Mouse (Mus musculus) thymus, postnatal 10 days (tissue): ENCODE data around the gene Pik3ap1.
"Not testable (repeated sequence)": the region's sequence is repeated elsewhere in the genome, so short reads cannot be mapped to it uniquely, and the experiment has no call there.

ENCODE experiments used
- DNase-seq, 2 experiments: peaks; one replicate each; pipeline ENCODE4 v3.0.0; 2021; ENCODE audit warnings: low spot score in 2 of 2

Gene Pik3ap1

GRCm38 (mm10) chr19:41332986-41333385 is 51.9 kb downstream of the Pik3ap1 start:
- DNase-seq: no peak

- DNase-seq: no peak
Observed at GRCm38 (mm10) chr19:41332228-41332627, 52.7 kb downstream of the Pik3ap1 start.

GRCm38 (mm10) chr19:41330401-41330800 is 54.5 kb downstream of the Pik3ap1 start:
- no peak for DNase-seq

DNA sequence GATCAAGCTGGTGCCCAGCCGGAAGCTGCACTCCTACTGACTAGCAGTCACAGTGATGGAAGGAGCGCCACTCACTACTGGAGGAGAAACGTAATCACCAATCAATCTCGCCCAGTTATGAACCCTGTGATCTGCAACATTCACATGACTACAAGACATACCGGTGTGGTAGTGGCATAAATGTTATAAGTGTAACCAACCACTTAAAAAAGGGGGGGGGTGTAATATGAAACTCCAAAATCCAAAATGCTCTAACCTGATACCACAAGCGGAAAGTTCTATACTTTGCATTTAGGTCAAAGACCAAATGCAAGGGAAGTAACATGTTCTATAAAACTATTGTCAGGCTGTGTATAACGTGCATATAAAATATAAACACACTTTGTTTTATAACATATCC is 54.9 kb downstream of the Pik3ap1 start:
- DNase-seq: no peak

DNA sequence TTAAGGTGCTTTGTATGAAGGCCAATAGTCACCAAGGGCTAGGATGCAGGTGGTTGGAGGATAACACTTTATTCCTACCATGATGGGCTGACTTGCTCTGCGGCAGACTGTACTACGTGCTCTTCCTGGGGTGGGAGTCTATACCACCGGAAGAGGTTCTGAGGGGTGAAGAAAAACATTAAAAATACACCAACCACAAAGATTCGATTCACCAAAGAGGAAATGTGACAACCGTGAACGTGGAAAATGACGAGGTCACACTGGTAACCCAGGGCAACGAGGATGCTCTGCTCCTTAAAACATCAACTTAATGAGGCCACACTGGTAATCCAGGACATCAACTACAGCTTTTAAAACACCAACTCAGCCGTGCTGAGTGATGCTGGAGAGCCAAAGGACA is 56.2 kb downstream of the Pik3ap1 start:
- DNase-seq: peak in 1 of 2 experiments; percentile 13

DNA sequence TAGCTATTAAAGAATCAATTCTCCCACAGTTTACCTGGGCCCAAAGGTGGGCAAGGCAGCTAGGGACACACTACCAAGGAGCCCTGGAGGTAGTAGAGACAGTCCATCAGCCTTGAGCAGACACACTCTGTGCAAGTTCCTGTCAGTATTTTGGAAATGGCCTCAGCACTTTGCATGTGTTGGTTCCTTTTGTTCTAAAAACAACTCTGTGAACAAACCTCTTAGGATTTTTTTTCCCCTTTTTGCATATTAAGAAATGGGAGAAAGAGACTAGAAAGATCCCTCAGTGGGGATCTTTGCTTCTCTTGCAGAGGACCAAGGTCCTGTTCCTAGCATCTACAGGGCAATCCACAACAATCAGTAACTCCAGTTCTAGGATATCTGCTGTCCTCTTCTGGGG is 61.1 kb downstream of the Pik3ap1 start:
- no peak for DNase-seq

GRCm38 (mm10) chr19:41323125-41323524 is 61.8 kb downstream of the Pik3ap1 start:
- no peak for DNase-seq

DNA sequence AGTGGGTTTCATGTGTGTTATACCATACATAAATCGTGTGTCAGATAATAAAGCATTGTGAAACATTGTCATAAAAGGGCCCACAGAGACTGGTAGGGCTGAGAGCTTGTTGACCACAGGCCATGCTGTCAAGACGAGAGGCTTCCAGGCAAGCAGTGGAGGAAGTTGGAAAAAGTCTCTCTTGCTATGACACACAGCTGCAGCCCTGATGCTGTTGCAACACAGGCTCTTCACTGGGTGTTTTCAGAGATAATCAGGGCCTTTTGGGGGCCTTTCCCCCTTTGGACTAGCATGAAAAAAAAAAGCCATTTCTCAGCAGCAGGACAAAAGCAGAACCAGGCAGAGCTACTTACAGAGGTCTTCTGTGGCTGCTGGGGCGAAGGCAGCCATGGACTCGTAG is 63.8 kb downstream of the Pik3ap1 start:
- DNase-seq: no peak

DNA sequence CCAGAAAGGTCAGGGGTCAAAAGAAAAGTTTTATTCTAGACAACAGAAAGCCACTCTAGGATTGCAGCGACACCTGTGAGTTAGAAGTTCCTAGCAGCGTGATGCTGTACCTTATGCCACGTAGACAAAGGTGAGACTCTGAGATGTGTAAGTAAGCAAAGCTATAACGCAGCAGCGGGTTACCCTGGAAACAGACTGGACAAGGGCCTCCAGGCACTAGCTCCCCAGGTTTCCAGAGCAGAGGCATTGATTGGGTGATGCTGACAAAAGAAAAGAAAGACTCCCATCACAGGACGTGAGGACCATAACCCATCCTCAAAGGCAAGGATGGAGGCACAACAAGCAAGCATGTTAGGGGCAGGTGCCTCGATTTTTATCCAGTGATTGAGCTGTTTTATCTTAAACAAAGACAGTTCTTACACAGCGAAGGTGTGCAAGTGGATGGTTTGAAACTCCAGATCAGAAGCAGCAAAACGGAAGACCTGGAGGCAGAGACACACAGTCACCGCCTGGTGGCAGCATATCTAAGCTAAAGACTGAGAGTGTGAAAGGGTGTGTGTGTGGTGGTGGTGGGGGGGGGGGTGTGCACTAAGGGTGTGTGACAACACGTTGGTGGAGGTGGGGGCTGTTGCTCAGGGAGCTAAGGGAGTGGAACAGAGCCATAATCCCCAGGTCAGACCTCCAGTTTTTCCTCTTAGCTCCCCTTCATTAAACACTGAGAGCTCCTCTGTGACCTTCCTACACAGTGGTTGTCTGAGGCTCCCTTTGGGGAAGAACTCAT is 67.4 kb downstream of the Pik3ap1 start:
- peak in 1 of 2 experiments; percentile 55 for DNase-seq

DNA sequence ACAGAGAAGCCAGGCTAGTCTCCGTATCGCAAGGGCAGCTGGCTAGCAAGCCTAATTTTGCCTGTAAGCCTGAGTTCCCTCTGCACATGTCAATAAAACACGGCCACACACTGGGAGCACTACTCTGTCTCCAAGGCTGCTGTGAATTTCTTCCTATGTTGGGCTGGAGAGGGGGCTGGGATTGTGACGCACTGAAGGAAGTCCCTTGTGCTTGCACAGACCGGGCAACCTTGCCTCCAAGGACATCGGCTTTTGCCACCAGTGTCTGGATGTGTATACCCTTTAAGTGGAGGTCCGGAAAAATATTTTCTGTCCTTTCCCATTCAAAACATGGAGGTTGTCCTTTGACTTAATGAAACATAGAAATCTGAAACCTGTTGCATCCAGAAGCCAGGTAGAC is 70.2 kb downstream of the Pik3ap1 start:
- no peak for DNase-seq

GRCm38 (mm10) chr19:41313663-41314062 is 71.2 kb downstream of the Pik3ap1 start:
- peak in 1 of 2 experiments; percentile 19 for DNase-seq

DNA sequence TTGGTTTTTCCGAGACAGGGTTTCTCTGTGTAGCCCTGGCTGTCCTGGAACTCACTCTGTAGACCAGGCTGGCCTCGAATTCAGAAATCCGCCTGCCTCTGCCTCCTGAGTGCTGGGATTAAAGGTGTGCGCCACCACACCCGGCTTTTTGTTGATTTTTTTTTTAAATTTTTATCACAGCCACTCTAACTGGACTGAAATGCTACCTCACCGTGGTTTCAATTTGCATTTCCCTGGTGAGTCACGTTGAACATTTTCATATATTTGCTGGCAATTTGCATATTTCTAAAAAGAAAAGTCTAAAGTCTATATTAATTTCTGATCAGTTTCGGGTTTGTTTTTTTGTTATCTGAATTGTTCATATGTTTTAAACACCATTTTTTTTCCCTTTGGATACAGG is 72.3 kb downstream of the Pik3ap1 start:
- DNase-seq: not testable (repeated sequence)

GRCm38 (mm10) chr19:41312027-41312426 is 72.9 kb downstream of the Pik3ap1 start:
- DNase-seq: no peak

GRCm38 (mm10) chr19:41310971-41311703 is 73.8 kb downstream of the Pik3ap1 start:
- DNase-seq: no peak

GRCm38 (mm10) chr19:41303933-41304332 is 81.0 kb downstream of the Pik3ap1 start:
- DNase-seq: no peak

- DNase-seq: no peak
Observed at GRCm38 (mm10) chr19:41303433-41303832, 81.5 kb downstream of the Pik3ap1 start.

- DNase-seq: no peak
Observed at GRCm38 (mm10) chr19:41301856-41302255, 83.0 kb downstream of the Pik3ap1 start.

DNA sequence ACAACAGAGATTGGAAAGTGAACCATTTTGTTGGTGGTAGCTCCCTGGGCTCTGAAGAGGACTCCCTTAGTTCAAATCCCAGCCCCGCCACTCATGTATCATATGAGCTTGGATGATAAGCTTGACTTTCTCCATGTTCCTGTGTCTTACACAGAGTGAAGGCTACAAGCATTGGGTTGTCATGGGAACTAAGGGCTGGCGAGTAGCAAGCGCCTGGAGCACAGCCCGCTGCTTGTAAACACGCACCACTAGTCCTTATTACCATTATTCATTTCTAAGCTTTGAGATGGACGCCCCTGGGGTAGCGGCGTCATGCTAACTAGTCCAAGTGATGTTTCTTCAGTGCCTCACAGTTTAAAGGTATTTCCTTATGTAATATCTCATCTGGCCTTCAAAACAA is 85.5 kb downstream of the Pik3ap1 start:
- no peak for DNase-seq

DNA sequence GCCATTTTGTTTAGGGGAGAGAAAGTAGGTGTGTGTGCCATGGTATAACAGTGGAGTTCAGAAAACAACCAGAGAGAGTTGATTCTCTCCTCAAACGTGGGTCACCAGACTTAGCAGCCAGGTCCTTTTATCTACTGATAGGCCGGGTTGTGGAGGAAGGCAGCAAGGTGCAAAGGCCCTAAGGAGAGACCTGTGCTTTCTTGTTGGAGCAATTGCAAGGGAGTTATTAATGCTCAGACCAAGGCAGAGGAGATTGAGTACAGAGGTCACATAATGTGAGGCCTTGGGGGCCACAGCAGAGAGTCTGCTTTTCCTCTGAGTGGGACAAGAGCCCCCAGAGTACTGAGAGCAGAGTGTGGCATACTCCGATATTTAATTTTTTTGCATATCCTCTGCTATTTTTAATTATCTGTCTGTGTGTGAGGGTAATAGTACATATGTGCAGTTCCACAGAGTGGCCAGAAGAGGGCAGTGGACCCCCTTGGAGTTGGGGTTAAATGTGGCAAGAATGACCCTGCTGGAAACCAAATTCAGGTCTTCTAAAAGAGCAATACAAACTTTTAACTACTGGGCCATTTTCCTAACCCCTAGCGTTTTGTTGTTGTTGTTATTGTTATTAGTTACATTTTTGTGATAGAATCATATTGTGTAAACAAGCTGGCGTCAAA is 93.8 kb downstream of the Pik3ap1 start:
- peak in 1 of 2 experiments; percentile 27 for DNase-seq

GRCm38 (mm10) chr19:41288568-41288967 is 96.3 kb downstream of the Pik3ap1 start:
- no peak for DNase-seq

GRCm38 (mm10) chr19:41287224-41287623 is 97.7 kb downstream of the Pik3ap1 start:
- no peak for DNase-seq

DNA sequence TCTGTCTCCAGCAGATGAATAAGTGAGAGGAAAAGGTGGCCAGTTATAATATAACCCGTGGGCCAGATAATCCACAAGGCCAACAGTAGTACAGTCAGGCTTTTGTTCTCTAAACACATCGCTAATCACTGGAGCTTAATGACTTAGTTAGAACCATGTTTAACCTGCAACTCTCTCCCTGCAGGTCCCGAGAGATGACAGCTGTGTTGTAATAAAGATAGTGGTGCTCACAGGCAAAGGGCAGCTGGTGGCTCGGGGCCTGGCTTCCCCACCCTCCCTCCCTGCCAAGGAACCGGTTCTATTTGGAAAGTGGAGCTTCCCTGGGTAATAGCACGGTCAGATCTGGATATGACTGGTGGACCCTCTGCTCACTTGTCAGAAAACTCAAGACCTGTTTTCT is 100.4 kb downstream of the Pik3ap1 start:
- no peak for DNase-seq

DNA sequence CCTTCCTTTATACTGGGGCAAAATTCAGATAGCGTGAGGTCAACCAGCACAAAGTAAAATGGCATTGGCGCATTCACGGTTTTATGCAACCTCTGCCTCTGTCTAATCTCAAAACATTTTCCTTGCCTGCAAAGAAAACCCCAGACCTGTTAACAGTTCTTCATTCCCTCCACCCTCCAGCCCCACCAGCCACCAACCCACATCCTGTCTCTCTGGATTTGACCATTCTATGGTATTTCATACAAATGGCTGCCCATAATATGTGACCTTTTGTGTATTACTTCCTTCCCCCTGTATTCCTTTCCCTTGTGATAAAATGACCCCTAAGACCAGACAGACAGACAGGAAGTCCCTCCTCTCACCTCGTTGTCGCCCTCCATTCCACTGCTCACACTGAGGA is 102.2 kb downstream of the Pik3ap1 start:
- DNase-seq: no peak
